Comparison of ENCODE assay signal across 23 mouse cellular contexts in genomic region chrX:16421159-16421558, GRCm38 (mm10).
DNase-seq lines count a peak whose midpoint lies in the region; ATAC-seq and TF ChIP-seq lines count a peak whose summit lies in the region.
"Had no signal": no experiment of that assay in that cellular context is flagged by ENCODE, and none has a peak within 500 bp of the region (broad histone marks: within the 10 kb centered on the region; RNA-seq: fewer than 3 reads in every experiment).

No protein-coding gene starts in this region.

- no peaks in the 10 kb centered on the region for H3K9me3 ChIP-seq in forebrain, postnatal 0 days (ENCODE audit: low read length)
- H3K9me3 ChIP-seq in forebrain, embryonic 11.5 days (ENCODE audit: control insufficient read depth, low read length), result no peaks in the 10 kb centered on the region
- H3K9me3 ChIP-seq in neural tube, embryonic 13.5 days, result no peaks in the 10 kb centered on the region
- H3K9me3 ChIP-seq: forebrain, embryonic 12.5 days; heart, embryonic 10.5 days; hindbrain, embryonic 13.5 days; midbrain, embryonic 12.5 days; neural tube, embryonic 12.5 days had no signal

- no peak overlapping the region for H3K4me3 ChIP-seq in forebrain, postnatal 0 days (ENCODE audit: low read depth, low read length)
- H3K4me3 ChIP-seq in forebrain, embryonic 11.5 days (ENCODE audit: low read depth, low read length), result no peak overlapping the region
- no peak overlapping the region for H3K4me3 ChIP-seq in neural tube, embryonic 13.5 days
- H3K4me3 ChIP-seq: forebrain, embryonic 12.5 days; heart, embryonic 10.5 days; hindbrain, embryonic 13.5 days; midbrain, embryonic 12.5 days; neural tube, embryonic 12.5 days had no signal

- no peaks in the 10 kb centered on the region for H3K4me1 ChIP-seq in forebrain, postnatal 0 days (ENCODE audit: insufficient read depth)
- H3K4me1 ChIP-seq in forebrain, embryonic 11.5 days (replicated peaks; ENCODE audit: control insufficient read depth, insufficient read depth, low read length), result no peaks in the 10 kb centered on the region
- no peaks in the 10 kb centered on the region for H3K4me1 ChIP-seq in neural tube, embryonic 13.5 days (replicated peaks)
- H3K4me1 ChIP-seq: forebrain, embryonic 12.5 days; heart, embryonic 10.5 days; hindbrain, embryonic 13.5 days; midbrain, embryonic 12.5 days; neural tube, embryonic 12.5 days had no signal

- no peak overlapping the region for H3K9ac ChIP-seq in forebrain, postnatal 0 days
- H3K9ac ChIP-seq in forebrain, embryonic 11.5 days (ENCODE audit: low read length), result no peak overlapping the region
- H3K9ac ChIP-seq in neural tube, embryonic 13.5 days, result no peak overlapping the region
- H3K9ac ChIP-seq: forebrain, embryonic 12.5 days; hindbrain, embryonic 13.5 days; liver, postnatal 0 days; midbrain, embryonic 12.5 days; neural tube, embryonic 12.5 days had no signal

- TF ChIP-seq CTCF in forebrain, postnatal 0 days (IDR thresholded peaks at IDR 0.05; ENCODE audit: low read depth), result no peak

- DNase-seq in forebrain, postnatal 0 days, result peak; percentile 29
- DNase-seq in forebrain, embryonic 11.5 days (ENCODE audit: low spot score), result no peak
- no peak for DNase-seq in neural tube, embryonic 10.5 days (ENCODE audit: extremely low spot score, low spot score)
- peak; percentile 1 for DNase-seq in mesoderm, embryonic 11.5 days (ENCODE audit: low read depth, low spot score)
- no peak for DNase-seq in embryo, embryonic 9.5 days (ENCODE audit: extremely low spot score)
- no peak for DNase-seq in adrenal gland, postnatal 25 days
- DNase-seq: adrenal gland, postnatal 14 days; cerebellum, adult 9-10 months; gastrocnemius, postnatal 36 days; kidney, adult 18-20 months; kidney, postnatal 4 days; layer of hippocampus, adult 9-11 months; liver, postnatal 0 days; thymus, adult 18-20 months; thymus, postnatal 36 days had no signal

- ATAC-seq in forebrain, postnatal 0 days, result peak; percentile 78
- no peak for ATAC-seq in forebrain, embryonic 11.5 days (replicated peaks; ENCODE audit: low FRiP score)
- 0 out of 2 replicates have a peak, but pooled peaks have one; percentile 47 for ATAC-seq in neural tube, embryonic 13.5 days (ENCODE audit: low read depth)
- ATAC-seq: liver, postnatal 0 days; lung, postnatal 0 days had no signal

- no peak overlapping the region for H3K27ac ChIP-seq in forebrain, postnatal 0 days (ENCODE audit: low read depth, low read length)
- H3K27ac ChIP-seq in forebrain, embryonic 11.5 days (ENCODE audit: low read depth, low read length), result no peak overlapping the region
- H3K27ac ChIP-seq in neural tube, embryonic 13.5 days (replicated peaks), result no peak overlapping the region
- H3K27ac ChIP-seq: forebrain, embryonic 12.5 days; heart, embryonic 10.5 days; hindbrain, embryonic 13.5 days; midbrain, embryonic 12.5 days; neural tube, embryonic 12.5 days had no signal

- H3K36me3 ChIP-seq in forebrain, postnatal 0 days (ENCODE audit: insufficient read depth), result no peaks in the 10 kb centered on the region
- H3K36me3 ChIP-seq in forebrain, embryonic 11.5 days (ENCODE audit: control insufficient read depth, insufficient read depth, low read length), result no peaks in the 10 kb centered on the region
- no peaks in the 10 kb centered on the region for H3K36me3 ChIP-seq in neural tube, embryonic 13.5 days
- H3K36me3 ChIP-seq: forebrain, embryonic 12.5 days; heart, embryonic 10.5 days; hindbrain, embryonic 13.5 days; midbrain, embryonic 12.5 days; neural tube, embryonic 12.5 days had no signal

- no peak overlapping the region for H3K4me2 ChIP-seq in forebrain, postnatal 0 days (ENCODE audit: low read depth)
- no peak overlapping the region for H3K4me2 ChIP-seq in forebrain, embryonic 11.5 days (ENCODE audit: low read depth, low read length, severe bottlenecking)
- H3K4me2 ChIP-seq in neural tube, embryonic 13.5 days, result no peak overlapping the region
- H3K4me2 ChIP-seq: forebrain, embryonic 12.5 days; hindbrain, embryonic 13.5 days; liver, embryonic 11.5 days; midbrain, embryonic 12.5 days; neural tube, embryonic 12.5 days had no signal

- no peaks in the 10 kb centered on the region for H3K27me3 ChIP-seq in forebrain, postnatal 0 days (ENCODE audit: insufficient read depth, low read length)
- H3K27me3 ChIP-seq in forebrain, embryonic 11.5 days (ENCODE audit: control insufficient read depth, insufficient read depth, low read length), result no peaks in the 10 kb centered on the region
- H3K27me3 ChIP-seq in neural tube, embryonic 13.5 days, result no peaks in the 10 kb centered on the region
- H3K27me3 ChIP-seq: forebrain, embryonic 12.5 days; hindbrain, embryonic 13.5 days; midbrain, embryonic 12.5 days; neural tube, embryonic 12.5 days had no signal

Comparison
In these comparisons a context has a peak if more than half of its experiments do, and no peak if none do; other contexts are left out.
1. DNase-seq: peak in forebrain, postnatal 0 days (single experiment) and mesoderm, embryonic 11.5 days (single experiment); none in forebrain, embryonic 11.5 days (single experiment), neural tube, embryonic 10.5 days (single experiment), embryo, embryonic 9.5 days (single experiment) and adrenal gland, postnatal 25 days (single experiment).